Mouse (Mus musculus) limb, embryonic 13.5 days (tissue): Measurements from ENCODE around the gene Gprc5d. TPM values are rescaled to one million over a fixed set of nuclear protein-coding genes. Genes with fewer than 3 reads are reported as not detected.

Source experiments
- ATAC-seq: fragments of 200-750 bp; cut with Nextera tagmentation; 2 replicates; pipeline ENCODE4 v1.8.0; 2017; ENCODE audit warnings: low read depth, moderate number of reproducible peaks, moderate TSS enrichment; ENCODE audit not compliant: low FRiP score
- H3K27ac ChIP-seq: fragments of 300-500 bp; sonication (generic); 2 replicates; pipeline ENCODE4 v1.5.1; 2015; ENCODE audit warnings: inconsistent platforms, mild to moderate bottlenecking, moderate library complexity
- H3K27me3 ChIP-seq: fragments of 300-500 bp; sonication (generic); 2 replicates; pipeline ENCODE4 v1.6.1; 2015; ENCODE audit warnings: mild to moderate bottlenecking, inconsistent platforms
- H3K36me3 ChIP-seq: fragments of 300-500 bp; sonication (generic); 2 replicates; pipeline ENCODE4 v1.6.1; 2015; ENCODE audit warnings: inconsistent platforms, mild to moderate bottlenecking, moderate library complexity
- H3K4me1 ChIP-seq: fragments of 300-500 bp; sonication (generic); 2 replicates; pipeline ENCODE4 v1.6.1; 2015; ENCODE audit warnings: inconsistent platforms
- H3K4me2 ChIP-seq: fragments of 300-500 bp; sonication (generic); replicated peaks from 2 replicates; pipeline ENCODE4 v1.6.1; 2015; ENCODE audit warnings: inconsistent platforms, mild to moderate bottlenecking, moderate library complexity
- H3K4me3 ChIP-seq: fragments of 300-500 bp; sonication (generic); 2 replicates; pipeline ENCODE4 v1.5.1; 2015; ENCODE audit warnings: moderate library complexity, mild to moderate bottlenecking, inconsistent platforms
- H3K9ac ChIP-seq: fragments of 300-500 bp; sonication (generic); 2 replicates; pipeline ENCODE4 v1.6.1; 2015; ENCODE audit warnings: mild to moderate bottlenecking, inconsistent platforms
- H3K9me3 ChIP-seq: fragments of 300-500 bp; sonication (generic); 2 replicates; pipeline ENCODE4 v1.6.1; 2016; ENCODE audit warnings: inconsistent platforms
- WGBS: fragments of 180-500 bp; shearing (Covaris S2); methylation state at CpG from one replicate; pipeline ENCODE4 v1.1.7; 2015; 5-methylcytosine and 5-hydroxymethylcytosine counted together
- polyA plus RNA-seq: library from polyadenylated mRNA; unstranded; fragments of >200 nt; fragmentation: Nextera tagmentation; extraction: Ambion mirVana; gene quantifications from 2 replicates; pipeline ENCODE4 v1.2.1, GENCODE M21; 2015

The Gprc5d gene
- polyA plus RNA-seq, 1 experiment from 2014 or later, result not detected

GRCm38 (mm10) chr6:135149722-135150121 lies 31.6 kb upstream of the Gprc5d start:
- Histone ChIP-seq H3K27ac (no peak overlapping the region), H3K4me1 (no peaks in the 10 kb centered on the region), H3K36me3 (0 out of 2 replicates have a peak, but pooled peaks cover 2% of the 10 kb centered on the region), H3K4me2 (no peak overlapping the region), H3K9ac (no peak overlapping the region), H3K9me3 (0 out of 2 replicates have a peak, but pooled peaks cover 4% of the 10 kb centered on the region), H3K27me3 (peaks cover 4% of the 10 kb centered on the region; the same call in 1 of the 2 replicates), H3K4me3 (no peak overlapping the region)
- ATAC-seq, result no peak
- whole genome bisulfite sequencing, result 78% methylated on average over 4 of the region's 4 CpGs

GRCm38 (mm10) chr6:135149175-135149574 lies 31.1 kb upstream of the Gprc5d start:
- no peak for ATAC-seq

GRCm38 (mm10) chr6:135148506-135148905 lies 30.4 kb upstream of the Gprc5d start:
- no peak for ATAC-seq
- 0 out of 2 replicates have a peak, but pooled peaks cover 3% of the 10 kb centered on the region for H3K4me1 ChIP-seq
- H3K9ac ChIP-seq, result no peak overlapping the region
- H3K4me3 ChIP-seq, result no peak overlapping the region
- H3K27me3 ChIP-seq, result peaks cover 4% of the 10 kb centered on the region; the same call in 1 of the 2 replicates
- no peak overlapping the region for H3K27ac ChIP-seq
- 0 out of 2 replicates have a peak, but pooled peaks cover 4% of the 10 kb centered on the region for H3K9me3 ChIP-seq
- no peak overlapping the region for H3K4me2 ChIP-seq
- H3K36me3 ChIP-seq, result 0 out of 2 replicates have a peak, but pooled peaks cover 2% of the 10 kb centered on the region
- 38% methylated on average over 1 of the region's 1 CpGs for WGBS

More at GRCm38 (mm10) chr6:135149175-135149574, 31.1 kb upstream of the Gprc5d start:
- Histone ChIP-seq H3K27ac (no peak overlapping the region), H3K36me3 (0 out of 2 replicates have a peak, but pooled peaks cover 2% of the 10 kb centered on the region), H3K9me3 (0 out of 2 replicates have a peak, but pooled peaks cover 4% of the 10 kb centered on the region), H3K9ac (no peak overlapping the region), H3K4me2 (no peak overlapping the region), H3K27me3 (peaks cover 4% of the 10 kb centered on the region; the same call in 1 of the 2 replicates), H3K4me1 (0 out of 2 replicates have a peak, but pooled peaks cover 3% of the 10 kb centered on the region), H3K4me3 (no peak overlapping the region)
- 79% methylated on average over 4 of the region's 4 CpGs for WGBS

- no peak overlapping the region for H3K4me3 ChIP-seq
- no peak overlapping the region for H3K4me2 ChIP-seq
- no peaks in the 10 kb centered on the region for H3K36me3 ChIP-seq
- WGBS, result 89% methylated on average over 5 of the region's 5 CpGs
- H3K9me3 ChIP-seq, result no peaks in the 10 kb centered on the region
- ATAC-seq, result no peak
- peaks cover 4% of the 10 kb centered on the region; the same call in 1 of the 2 replicates for H3K27me3 ChIP-seq
- no peak overlapping the region for H3K9ac ChIP-seq
- no peak overlapping the region for H3K27ac ChIP-seq
- H3K4me1 ChIP-seq, result peaks cover 13% of the 10 kb centered on the region
These were observed 27.9 kb upstream of the Gprc5d start for GRCm38 (mm10) chr6:135145976-135146375.

- no peaks in the 10 kb centered on the region for H3K9me3 ChIP-seq
- no peaks in the 10 kb centered on the region for H3K36me3 ChIP-seq
- 0 out of 2 replicates have a peak, but pooled peaks have one; percentile 49 for ATAC-seq
- no peak overlapping the region for H3K9ac ChIP-seq
- peaks cover 2% of the 10 kb centered on the region; the same call in 1 of the 2 replicates for H3K27me3 ChIP-seq
- WGBS, result 4% methylated on average over 3 of the region's 3 CpGs
- no peak overlapping the region for H3K4me2 ChIP-seq
- H3K27ac ChIP-seq, result no peak overlapping the region
- no peak overlapping the region for H3K4me3 ChIP-seq
- H3K4me1 ChIP-seq, result peaks cover 17% of the 10 kb centered on the region
These were observed 26.4 kb upstream of the Gprc5d start for GRCm38 (mm10) chr6:135144516-135144915.

GRCm38 (mm10) chr6:135143151-135143550 lies 25.1 kb upstream of the Gprc5d start:
- Histone ChIP-seq H3K9ac (no peak overlapping the region), H3K4me3 (no peak overlapping the region), H3K4me1 (peaks cover 27% of the 10 kb centered on the region), H3K4me2 (no peak overlapping the region), H3K36me3 (no peaks in the 10 kb centered on the region), H3K9me3 (no peaks in the 10 kb centered on the region), H3K27me3 (no peaks in the 10 kb centered on the region; the same call in 1 of the 2 replicates), H3K27ac (no peak overlapping the region)
- WGBS, result 91% methylated on average over 5 of the region's 5 CpGs
- no peak for ATAC-seq

- Histone ChIP-seq H3K4me1 (peaks cover 39% of the 10 kb centered on the region), H3K27me3 (no peaks in the 10 kb centered on the region; the same call in 1 of the 2 replicates), H3K36me3 (no peaks in the 10 kb centered on the region), H3K4me2 (peak overlapping the region; percentile 15; the same call in 1 of the 2 replicates), H3K4me3 (no peak overlapping the region), H3K27ac (peak overlapping the region; percentile 40; the same call in 1 of the 2 replicates), H3K9me3 (no peaks in the 10 kb centered on the region), H3K9ac (no peak overlapping the region)
- 31% methylated on average over 16 of the region's 16 CpGs for WGBS
- peak; percentile 7; the same call in 1 of the 2 replicates for ATAC-seq
These were observed 23.5 kb upstream of the Gprc5d start for GRCm38 (mm10) chr6:135141451-135142147.

- Histone ChIP-seq H3K9me3 (no peaks in the 10 kb centered on the region), H3K4me1 (peaks cover 43% of the 10 kb centered on the region), H3K4me3 (no peak overlapping the region), H3K36me3 (no peaks in the 10 kb centered on the region), H3K27me3 (no peaks in the 10 kb centered on the region; the same call in 1 of the 2 replicates), H3K27ac (0 out of 2 replicates have a peak overlapping the region, but pooled peaks have one; percentile 6), H3K4me2 (no peak overlapping the region), H3K9ac (no peak overlapping the region)
- WGBS, result 52% methylated on average over 14 of the region's 14 CpGs
- ATAC-seq, result no peak
These were observed 20.7 kb upstream of the Gprc5d start for GRCm38 (mm10) chr6:135138746-135139145.

GRCm38 (mm10) chr6:135138207-135138606 lies 20.1 kb upstream of the Gprc5d start:
- peaks cover 43% of the 10 kb centered on the region for H3K4me1 ChIP-seq
- H3K9me3 ChIP-seq, result no peaks in the 10 kb centered on the region
- peak overlapping the region; percentile 6; the same call in 1 of the 2 replicates for H3K27ac ChIP-seq
- no peaks in the 10 kb centered on the region for H3K36me3 ChIP-seq
- no peaks in the 10 kb centered on the region; the same call in 1 of the 2 replicates for H3K27me3 ChIP-seq
- 61% methylated on average over 7 of the region's 7 CpGs for WGBS
- H3K4me2 ChIP-seq, result no peak overlapping the region
- no peak for ATAC-seq
- H3K4me3 ChIP-seq, result no peak overlapping the region
- no peak overlapping the region for H3K9ac ChIP-seq

GRCm38 (mm10) chr6:135137736-135138135 lies 19.7 kb upstream of the Gprc5d start:
- ATAC-seq, result no peak
- Histone ChIP-seq H3K36me3 (no peaks in the 10 kb centered on the region), H3K4me3 (no peak overlapping the region), H3K27me3 (no peaks in the 10 kb centered on the region; the same call in 1 of the 2 replicates), H3K4me1 (peaks cover 43% of the 10 kb centered on the region), H3K27ac (no peak overlapping the region), H3K4me2 (no peak overlapping the region), H3K9ac (no peak overlapping the region), H3K9me3 (no peaks in the 10 kb centered on the region)
- 63% methylated on average over 9 of the region's 9 CpGs for WGBS

- H3K27ac ChIP-seq, result peak overlapping the region; percentile 73; the same call in 1 of the 2 replicates
- H3K36me3 ChIP-seq, result no peaks in the 10 kb centered on the region
- no peaks in the 10 kb centered on the region; the same call in 1 of the 2 replicates for H3K27me3 ChIP-seq
- peak; percentile 83 for ATAC-seq
- H3K9ac ChIP-seq, result no peak overlapping the region
- H3K4me2 ChIP-seq, result peak overlapping the region; percentile 14
- H3K4me1 ChIP-seq, result peaks cover 39% of the 10 kb centered on the region
- H3K9me3 ChIP-seq, result no peaks in the 10 kb centered on the region
- H3K4me3 ChIP-seq, result no peak overlapping the region
- WGBS, result 22% methylated on average over 11 of the region's 11 CpGs
These were observed 18.5 kb upstream of the Gprc5d start for GRCm38 (mm10) chr6:135136439-135137161.

- no peak overlapping the region for H3K4me2 ChIP-seq
- 70% methylated on average over 4 of the region's 4 CpGs for WGBS
- no peaks in the 10 kb centered on the region for H3K36me3 ChIP-seq
- no peaks in the 10 kb centered on the region for H3K9me3 ChIP-seq
- H3K4me1 ChIP-seq, result peaks cover 30% of the 10 kb centered on the region
- no peak overlapping the region for H3K4me3 ChIP-seq
- H3K27ac ChIP-seq, result no peak overlapping the region; the same call in 1 of the 2 replicates
- H3K9ac ChIP-seq, result no peak overlapping the region
- ATAC-seq, result no peak
- no peaks in the 10 kb centered on the region; the same call in 1 of the 2 replicates for H3K27me3 ChIP-seq
These were observed 17.7 kb upstream of the Gprc5d start for GRCm38 (mm10) chr6:135135735-135136134.
